Mouse (Mus musculus): ENCODE measurements at regions not wholly inside any gene's neighbourhood (a gene's known extent, or its start where the extent isn't known, plus 50 kb on each side); places are given as distances from the start of the nearest gene placed in this dataset.
"Not testable (repeated sequence)": the region's sequence is repeated elsewhere in the genome, so short reads cannot be mapped to it uniquely, and the experiment has no call there.

GRCm38 (mm10) chr16:31553361-31554146 is 109.7 kb upstream of the Dlg1 start:
- peak; percentile 73 for ATAC-seq (replicated peaks; ENCODE audit: poor library complexity)

DNA sequence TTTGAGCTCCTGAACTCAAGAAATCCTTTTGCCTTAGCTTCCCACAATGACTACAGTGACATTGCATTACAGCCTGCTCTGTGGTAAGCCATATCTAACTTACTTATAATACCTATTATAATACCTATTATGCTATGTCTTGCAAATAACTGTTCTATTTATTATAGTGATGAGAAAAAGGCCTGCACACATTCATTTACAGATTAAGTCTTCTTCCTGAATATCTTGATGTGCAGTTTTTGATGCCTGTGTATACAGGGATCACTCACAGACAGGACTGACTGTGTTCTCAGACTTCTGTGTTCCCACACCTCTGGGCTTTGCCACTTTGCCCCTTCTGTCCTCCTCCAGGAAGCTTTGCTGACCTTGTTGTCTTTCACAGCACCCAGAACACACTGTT is 102.8 kb upstream of the Dlg1 start:
- no peak for ATAC-seq (replicated peaks; ENCODE audit: poor library complexity)

DNA sequence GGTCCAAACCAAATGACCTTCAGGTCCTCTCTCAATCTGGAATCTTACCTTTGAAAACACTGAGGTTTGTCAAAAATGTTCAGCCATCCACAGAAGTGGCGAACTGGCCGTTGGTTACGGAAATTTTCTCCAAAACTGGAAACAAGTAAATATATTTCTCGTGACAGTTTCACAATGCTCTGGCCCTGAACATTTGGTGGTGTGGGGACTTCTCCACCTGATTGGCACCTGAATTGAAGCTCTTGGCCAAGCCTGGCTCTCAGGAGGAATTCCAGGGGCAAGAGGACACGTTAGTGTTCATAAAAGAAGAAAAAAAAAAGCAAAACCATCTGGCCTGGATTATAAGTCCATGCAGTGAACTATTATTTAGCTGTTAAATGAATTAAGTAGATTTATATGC is 98.3 kb upstream of the Dlg1 start:
- ATAC-seq (replicated peaks; ENCODE audit: poor library complexity) = no peak

GRCm38 (mm10) chr16:31568316-31568715 is 94.9 kb upstream of the Dlg1 start:
- ATAC-seq (replicated peaks; ENCODE audit: poor library complexity) = no peak

DNA sequence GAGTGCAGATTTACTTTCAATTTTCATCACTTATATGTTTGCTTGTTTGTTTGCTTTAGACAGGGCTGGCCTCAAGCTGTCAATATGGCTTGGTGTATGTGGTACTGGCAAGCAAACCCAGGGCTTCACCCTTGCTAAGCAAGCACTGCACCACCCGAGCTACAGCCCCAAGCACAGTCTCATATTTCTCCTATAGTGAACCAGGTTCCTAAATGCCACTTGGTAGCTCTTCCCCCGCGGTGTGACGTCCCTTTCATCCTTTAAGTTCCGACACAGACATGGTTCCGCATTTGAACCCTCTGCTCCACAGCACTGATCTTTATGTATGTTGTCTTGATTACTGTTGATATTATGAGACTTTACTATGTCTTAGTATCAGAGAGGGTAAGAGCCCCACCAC is 93.4 kb upstream of the Dlg1 start:
- no peak for ATAC-seq (replicated peaks; ENCODE audit: poor library complexity)

DNA sequence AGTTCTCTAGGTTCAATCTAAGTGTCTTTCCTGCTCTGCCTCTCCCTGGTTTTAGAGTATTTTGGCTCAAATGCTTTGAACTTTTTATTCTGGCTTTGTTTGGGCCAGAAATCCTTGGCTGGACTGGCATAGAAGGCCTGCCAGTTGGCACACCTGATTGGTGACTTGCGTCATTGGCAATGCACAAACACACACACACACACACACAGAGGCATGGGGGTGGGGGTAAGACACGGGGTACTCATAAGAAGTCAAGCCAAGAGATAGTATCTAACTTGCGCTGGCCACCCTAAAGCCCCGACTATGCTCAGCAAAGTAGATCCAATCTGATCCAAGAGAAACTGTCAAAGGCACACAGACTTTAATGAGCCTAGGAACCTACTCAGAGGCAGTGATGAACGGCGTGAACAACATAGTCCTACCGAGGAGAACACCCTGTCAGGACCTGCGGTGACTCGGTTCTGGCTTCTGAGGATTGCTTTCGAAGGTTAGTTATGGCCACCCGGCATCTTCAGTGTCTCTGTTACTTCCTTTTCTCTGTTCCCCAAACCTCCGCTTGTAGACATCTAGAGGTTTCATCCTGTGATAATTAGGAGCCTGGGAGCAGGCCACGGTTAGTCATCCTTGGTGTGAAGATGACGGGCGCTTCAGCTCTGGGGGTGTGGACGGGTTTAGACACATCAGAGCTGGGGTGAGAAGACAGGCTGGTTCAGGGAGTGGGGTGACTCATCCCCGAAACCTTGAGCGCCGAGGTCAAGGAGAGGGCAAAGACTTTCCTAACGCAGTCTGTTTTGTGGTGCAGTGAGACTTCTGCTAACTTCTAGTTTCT is 92.7 kb upstream of the Dlg1 start:
- peak; percentile 17; the same call in 1 of the 2 replicates for ATAC-seq (replicated peaks; ENCODE audit: poor library complexity)

DNA sequence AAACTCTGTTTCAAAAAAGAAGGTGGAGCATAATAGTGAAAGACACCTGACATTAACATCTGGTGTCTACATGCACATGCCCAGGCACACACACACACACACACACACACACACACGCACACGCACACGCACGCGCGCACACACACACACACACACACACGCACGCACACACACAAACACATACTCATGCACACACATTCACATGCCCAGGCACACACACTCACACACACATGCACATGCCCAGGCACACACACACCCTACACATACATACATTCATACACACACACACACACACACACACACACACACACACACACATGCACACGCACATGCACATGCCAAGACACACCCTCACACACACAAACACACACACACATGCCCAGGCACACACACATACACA is 89.4 kb upstream of the Dlg1 start:
- ATAC-seq (replicated peaks; ENCODE audit: poor library complexity) = not testable (repeated sequence)

DNA sequence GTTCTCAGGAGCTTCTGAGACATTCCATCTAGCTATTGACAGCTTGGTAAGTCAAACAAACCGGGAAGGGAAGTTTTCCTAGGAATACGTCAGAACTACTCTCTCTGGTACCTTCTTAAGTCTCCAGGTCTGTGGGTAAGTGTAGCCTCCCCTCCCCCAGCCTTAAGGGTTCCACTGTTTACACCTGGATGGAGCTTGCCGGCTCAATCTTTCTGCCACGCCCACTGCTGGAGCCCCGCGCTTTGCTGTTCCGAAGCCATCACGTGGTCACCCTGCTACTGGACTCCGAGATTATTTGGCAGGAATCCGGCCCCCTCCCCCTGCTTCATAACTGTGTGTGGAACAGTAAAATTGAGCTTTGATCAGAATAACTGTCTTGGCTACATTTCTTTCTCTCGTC is 87.6 kb upstream of the Dlg1 start:
- ATAC-seq (replicated peaks; ENCODE audit: poor library complexity) = not testable (repeated sequence)

DNA sequence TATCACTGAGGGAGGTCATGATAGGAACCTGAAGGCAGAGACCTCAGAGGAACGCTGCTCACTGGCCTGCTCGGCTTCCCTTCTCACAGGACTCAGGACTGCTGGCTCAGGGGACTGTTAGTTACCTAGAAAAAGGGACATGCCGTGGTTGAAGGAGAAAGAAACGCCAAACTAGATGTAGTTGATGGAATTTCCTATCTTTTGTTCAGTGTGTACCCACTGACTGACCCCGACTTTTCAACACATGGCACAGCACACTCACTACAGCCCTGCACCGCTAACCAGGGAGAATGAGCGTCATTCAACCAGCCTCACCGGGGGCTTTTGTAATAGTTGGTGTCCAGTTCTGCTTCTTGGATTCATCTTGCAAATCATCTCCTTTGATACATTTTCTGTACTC is 86.8 kb upstream of the Dlg1 start:
- ATAC-seq (replicated peaks; ENCODE audit: poor library complexity) = no peak

- ATAC-seq (replicated peaks; ENCODE audit: poor library complexity) = no peak
Observed at GRCm38 (mm10) chr16:31577347-31577746, 85.9 kb upstream of the Dlg1 start.

GRCm38 (mm10) chr16:31579318-31579717 is 83.9 kb upstream of the Dlg1 start:
- no peak for ATAC-seq (replicated peaks; ENCODE audit: poor library complexity)

DNA sequence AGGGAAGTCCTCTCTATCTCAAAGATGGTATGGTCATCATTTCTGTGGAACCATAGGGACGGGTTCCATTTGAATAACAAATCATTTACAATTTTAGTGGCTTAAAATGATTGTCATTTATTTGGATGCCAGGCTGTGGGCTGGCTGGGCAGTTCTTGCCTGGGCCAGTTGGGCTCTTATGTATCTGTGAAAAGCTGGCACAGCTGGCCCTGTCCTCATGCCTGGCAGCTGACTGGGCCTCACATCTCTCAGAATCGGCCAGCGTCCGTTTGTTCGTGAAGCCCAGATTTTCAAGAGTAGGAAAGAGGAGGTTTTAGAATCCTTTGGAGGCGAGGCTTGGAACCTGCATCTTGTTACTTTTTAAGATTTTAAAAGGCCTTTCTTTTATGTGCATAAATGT is 82.5 kb upstream of the Dlg1 start:
- ATAC-seq (replicated peaks; ENCODE audit: poor library complexity) = no peak

GRCm38 (mm10) chr16:31582885-31583284 is 80.4 kb upstream of the Dlg1 start:
- ATAC-seq (replicated peaks; ENCODE audit: poor library complexity) = no peak

DNA sequence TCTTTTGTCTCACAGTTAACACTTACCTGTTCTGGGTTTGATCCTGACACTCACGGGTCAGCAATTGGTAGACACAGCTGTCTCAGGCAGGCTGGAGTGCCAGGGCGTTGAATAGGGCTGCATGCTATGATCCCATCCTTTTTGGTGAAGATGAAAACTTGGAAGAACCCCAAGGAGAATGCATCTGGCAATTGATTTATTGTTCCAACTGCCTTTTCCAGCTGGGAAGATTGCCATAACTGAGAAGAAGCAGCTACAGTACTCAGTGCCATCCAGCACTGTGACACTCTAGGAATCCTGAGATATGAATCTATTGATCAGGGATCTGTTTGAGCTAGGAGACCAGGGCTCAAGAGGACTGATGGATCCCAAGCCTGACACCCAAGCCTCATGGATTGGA is 79.6 kb upstream of the Dlg1 start:
- no peak for ATAC-seq (replicated peaks; ENCODE audit: poor library complexity)

DNA sequence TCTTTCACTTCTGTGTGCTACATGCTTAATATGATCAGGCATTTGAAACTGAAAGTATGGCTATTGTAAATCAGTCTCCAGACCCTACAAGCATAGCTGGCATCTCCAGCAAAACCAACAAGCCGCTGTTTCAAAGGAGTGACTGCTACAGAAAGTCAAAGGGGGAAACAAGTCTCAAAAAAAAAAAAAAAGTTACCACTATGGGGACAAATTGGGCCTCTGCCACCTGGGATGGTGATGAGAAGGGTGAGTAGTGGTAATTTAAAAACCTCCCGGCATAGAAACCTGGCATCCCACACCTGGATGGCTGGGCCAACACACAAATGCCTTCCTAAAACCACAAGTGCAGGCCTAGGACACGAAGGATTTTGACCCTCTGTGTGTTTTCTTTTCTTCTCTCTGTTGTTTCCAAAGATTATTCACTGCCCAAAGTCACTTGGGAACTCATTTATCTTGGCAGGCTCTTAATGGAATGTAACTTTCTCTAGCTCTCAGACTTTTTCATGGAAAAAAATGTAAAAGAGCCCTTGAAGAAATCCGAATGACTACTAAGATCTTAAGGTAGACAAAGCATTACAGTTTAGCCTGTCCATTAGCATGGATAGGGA is 78.9 kb upstream of the Dlg1 start:
- ATAC-seq (replicated peaks; ENCODE audit: poor library complexity) = no peak

GRCm38 (mm10) chr16:31587036-31587435 is 76.2 kb upstream of the Dlg1 start:
- ATAC-seq (replicated peaks; ENCODE audit: poor library complexity) = no peak

GRCm38 (mm10) chr16:31589576-31589975 is 73.7 kb upstream of the Dlg1 start:
- no peak for ATAC-seq (replicated peaks; ENCODE audit: poor library complexity)

DNA sequence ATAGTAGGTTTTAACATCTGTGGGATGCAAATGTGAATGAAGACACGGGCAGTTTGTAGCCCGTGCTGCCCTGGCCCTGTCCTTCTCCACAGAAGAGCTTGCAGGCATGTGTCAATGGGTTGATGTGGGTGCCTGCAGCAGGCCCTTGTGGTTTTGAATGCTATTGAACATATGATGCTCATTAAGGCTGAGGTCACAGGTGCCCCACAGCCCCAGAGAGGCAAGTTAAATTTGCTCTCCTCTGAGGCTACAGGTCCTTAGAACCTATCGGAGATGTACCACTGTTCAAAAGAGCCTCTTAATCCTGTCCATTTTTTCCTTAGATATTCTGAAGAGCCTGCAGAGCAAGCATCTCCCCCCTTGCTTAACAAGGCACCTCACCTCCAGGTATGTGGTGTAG is 71.7 kb upstream of the Dlg1 start:
- ATAC-seq (replicated peaks; ENCODE audit: poor library complexity) = no peak

GRCm38 (mm10) chr16:31592014-31592871 is 71.0 kb upstream of the Dlg1 start:
- peak; percentile 85 for ATAC-seq (replicated peaks; ENCODE audit: poor library complexity)

DNA sequence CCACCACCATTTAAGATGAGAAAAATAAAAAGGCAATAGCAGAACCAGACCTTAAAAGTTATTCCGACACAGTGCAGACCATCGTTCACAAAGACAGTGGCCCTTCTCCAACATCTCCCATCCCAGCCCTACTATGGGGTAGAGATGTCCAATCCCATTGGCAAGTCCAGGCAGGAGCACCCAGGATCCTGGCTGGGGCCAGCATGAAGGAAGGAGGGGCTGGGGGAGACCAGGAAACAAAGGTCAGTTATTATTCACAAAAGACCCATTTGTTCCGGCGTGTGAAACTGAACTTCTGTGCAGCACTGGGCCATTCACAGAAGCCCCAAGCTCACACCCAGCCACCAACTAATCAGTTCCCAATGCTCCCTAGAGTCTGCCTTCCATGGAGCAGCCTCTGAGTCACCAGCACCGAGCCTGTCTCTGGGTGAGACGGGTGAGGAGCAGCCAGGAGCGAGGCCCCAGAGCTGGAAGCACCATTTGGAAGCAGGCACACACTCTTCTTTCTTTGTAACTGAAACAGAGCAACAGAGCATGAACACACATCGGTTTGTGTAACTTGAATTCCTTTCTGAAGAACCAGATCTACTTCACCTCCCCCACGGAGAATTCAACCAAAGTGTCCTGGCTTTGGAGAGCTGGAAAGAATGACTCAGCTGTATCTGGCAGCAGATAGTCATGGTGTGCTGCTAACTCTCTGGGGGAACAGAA is 70.1 kb upstream of the Dlg1 start:
- no peak for ATAC-seq (replicated peaks; ENCODE audit: poor library complexity)
